Mouse (Mus musculus): Measurements from ENCODE around the gene Oaz3. TPM values are rescaled to one million over a fixed set of nuclear protein-coding genes. Genes with fewer than 3 reads are reported as not detected.
A peak's percentile ranks its signal among the peaks of the same experiment; 100 is the strongest.

Gene Oaz3
- polyA plus RNA-seq, 1 experiment from 2014 or later = 0.23 TPM

- Histone ChIP-seq H3K27me3 (ENCODE audit: control insufficient read depth, insufficient read depth, low read length) (no peaks in the 10 kb centered on the region), H3K27ac (ENCODE audit: low read depth, low read length) (no peak overlapping the region), H3K4me2 (ENCODE audit: low read depth) (no peak overlapping the region), H3K9me3 (ENCODE audit: control insufficient read depth, low read length) (no peaks in the 10 kb centered on the region), H3K4me1 (ENCODE audit: control insufficient read depth, insufficient read depth, low read length) (no peaks in the 10 kb centered on the region), H3K4me3 (ENCODE audit: low read depth, low read length) (no peak overlapping the region), H3K36me3 (ENCODE audit: control insufficient read depth, insufficient read depth, low read length) (no peaks in the 10 kb centered on the region), H3K9ac (ENCODE audit: low read length) (no peak overlapping the region)
- ATAC-seq (ENCODE audit: insufficient read depth, low FRiP score, low TSS enrichment) (no peak), DNase-seq (ENCODE audit: low spot score) (no peak)
- 86% methylated on average over 9 of the region's 9 CpGs for WGBS
Observed at GRCm38 (mm10) chr3:94436420-94436819, 7.3 kb downstream of the Oaz3 start.

- 96% methylated on average over 2 of the region's 2 CpGs for WGBS
- Histone ChIP-seq H3K9me3 (ENCODE audit: control insufficient read depth, low read length) (no peaks in the 10 kb centered on the region), H3K4me1 (ENCODE audit: control insufficient read depth, insufficient read depth, low read length) (no peaks in the 10 kb centered on the region), H3K36me3 (ENCODE audit: control insufficient read depth, insufficient read depth, low read length) (no peaks in the 10 kb centered on the region), H3K4me2 (ENCODE audit: low read depth) (no peak overlapping the region), H3K27me3 (ENCODE audit: control insufficient read depth, insufficient read depth, low read length) (no peaks in the 10 kb centered on the region), H3K9ac (ENCODE audit: low read length) (no peak overlapping the region), H3K4me3 (ENCODE audit: low read depth, low read length) (no peak overlapping the region), H3K27ac (ENCODE audit: low read depth, low read length) (no peak overlapping the region)
- DNase-seq (ENCODE audit: low spot score) (no peak), ATAC-seq (ENCODE audit: insufficient read depth, low FRiP score, low TSS enrichment) (no peak)
Observed at GRCm38 (mm10) chr3:94434305-94434704, 9.4 kb downstream of the Oaz3 start.

GRCm38 (mm10) chr3:94430980-94431379, 12.7 kb downstream of the Oaz3 start:
- no peaks in the 10 kb centered on the region for H3K36me3 ChIP-seq (ENCODE audit: control insufficient read depth, insufficient read depth, low read length)

GRCm38 (mm10) chr3:94413031-94413679, 30.6 kb downstream of the Oaz3 start, which contains the start of gene Tdrkh:
TSS of gene Tdrkh (plus strand) at chr3:94413273.
- Histone ChIP-seq H3K4me2 (ENCODE audit: low read depth) (peak within 1 kb of the TSS; percentile 85), H3K4me3 (ENCODE audit: low read depth, low read length) (peak within 1 kb of the TSS; percentile 52), H3K27ac (ENCODE audit: low read depth, low read length) (peak within 1 kb of the TSS; percentile 34; the same call in 1 of the 2 replicates), H3K4me1 (ENCODE audit: control insufficient read depth, insufficient read depth, low read length) (peaks cover 7% of the 10 kb centered on the region; the same call in 1 of the 2 replicates), H3K36me3 (ENCODE audit: control insufficient read depth, insufficient read depth, low read length) (no peaks in the 10 kb centered on the region), H3K9me3 (ENCODE audit: control insufficient read depth, low read length) (no peaks in the 10 kb centered on the region), H3K9ac (ENCODE audit: low read length) (peak within 1 kb of the TSS; percentile 54), H3K27me3 (ENCODE audit: control insufficient read depth, insufficient read depth, low read length) (no peaks in the 10 kb centered on the region)
- WGBS = 8% methylated on average over 52 of the region's 52 CpGs
- peak; percentile 99 for ATAC-seq (ENCODE audit: insufficient read depth, low FRiP score, low TSS enrichment)
- DNase-seq (ENCODE audit: low spot score) = peak; percentile 96

More at GRCm38 (mm10) chr3:94430980-94431379, 12.7 kb downstream of the Oaz3 start:
- Histone ChIP-seq H3K4me3 (ENCODE audit: low read depth, low read length) (no peak overlapping the region), H3K27ac (ENCODE audit: low read depth, low read length) (no peak overlapping the region), H3K9ac (ENCODE audit: low read length) (no peak overlapping the region), H3K27me3 (ENCODE audit: control insufficient read depth, insufficient read depth, low read length) (no peaks in the 10 kb centered on the region), H3K4me1 (ENCODE audit: control insufficient read depth, insufficient read depth, low read length) (no peaks in the 10 kb centered on the region), H3K4me2 (ENCODE audit: low read depth) (no peak overlapping the region), H3K9me3 (ENCODE audit: control insufficient read depth, low read length) (no peaks in the 10 kb centered on the region)
- DNase-seq (ENCODE audit: low spot score) = no peak
- no peak for ATAC-seq (ENCODE audit: insufficient read depth, low FRiP score, low TSS enrichment)
- 84% methylated on average over 2 of the region's 2 CpGs for WGBS

GRCm38 (mm10) chr3:94412530-94412929, 31.2 kb downstream of the Oaz3 start:
- 12% methylated on average over 25 of the region's 25 CpGs for WGBS
- peak overlapping the region; percentile 52 for H3K4me3 ChIP-seq (ENCODE audit: low read depth, low read length)
- no peaks in the 10 kb centered on the region for H3K9me3 ChIP-seq (ENCODE audit: control insufficient read depth, low read length)
- no peaks in the 10 kb centered on the region for H3K36me3 ChIP-seq (ENCODE audit: control insufficient read depth, insufficient read depth, low read length)
- peak overlapping the region; percentile 85 for H3K4me2 ChIP-seq (ENCODE audit: low read depth)
- no peaks in the 10 kb centered on the region for H3K27me3 ChIP-seq (ENCODE audit: control insufficient read depth, insufficient read depth, low read length)
- peak overlapping the region; percentile 54 for H3K9ac ChIP-seq (ENCODE audit: low read length)
- H3K27ac ChIP-seq (ENCODE audit: low read depth, low read length) = peak overlapping the region; percentile 34; the same call in 1 of the 2 replicates
- DNase-seq (ENCODE audit: low spot score) = no peak
- ATAC-seq (ENCODE audit: insufficient read depth, low FRiP score, low TSS enrichment) = peak; percentile 53
- H3K4me1 ChIP-seq (ENCODE audit: control insufficient read depth, insufficient read depth, low read length) = peaks cover 7% of the 10 kb centered on the region; the same call in 1 of the 2 replicates

- H3K9ac ChIP-seq (ENCODE audit: low read length) = no peak overlapping the region
- no peak overlapping the region for H3K4me3 ChIP-seq (ENCODE audit: low read depth, low read length)
- peaks cover 4% of the 10 kb centered on the region; the same call in 1 of the 2 replicates for H3K4me1 ChIP-seq (ENCODE audit: control insufficient read depth, insufficient read depth, low read length)
- no peaks in the 10 kb centered on the region for H3K36me3 ChIP-seq (ENCODE audit: control insufficient read depth, insufficient read depth, low read length)
- DNase-seq (ENCODE audit: low spot score) = no peak
- H3K9me3 ChIP-seq (ENCODE audit: control insufficient read depth, low read length) = no peaks in the 10 kb centered on the region
- H3K27me3 ChIP-seq (ENCODE audit: control insufficient read depth, insufficient read depth, low read length) = no peaks in the 10 kb centered on the region
- H3K4me2 ChIP-seq (ENCODE audit: low read depth) = no peak overlapping the region
- no peak overlapping the region for H3K27ac ChIP-seq (ENCODE audit: low read depth, low read length)
- WGBS = 76% methylated on average over 4 of the region's 4 CpGs
- no peak for ATAC-seq (ENCODE audit: insufficient read depth, low FRiP score, low TSS enrichment)
Observed at GRCm38 (mm10) chr3:94405561-94405960, 38.2 kb downstream of the Oaz3 start.

- ATAC-seq (ENCODE audit: insufficient read depth, low FRiP score, low TSS enrichment) = no peak
- Histone ChIP-seq H3K27me3 (ENCODE audit: control insufficient read depth, insufficient read depth, low read length) (no peaks in the 10 kb centered on the region), H3K9me3 (ENCODE audit: control insufficient read depth, low read length) (no peaks in the 10 kb centered on the region)
Observed at GRCm38 (mm10) chr3:94404366-94405054, 39.2 kb downstream of the Oaz3 start.

GRCm38 (mm10) chr3:94402451-94402850, 41.3 kb downstream of the Oaz3 start:
- Histone ChIP-seq H3K27ac (ENCODE audit: low read depth, low read length) (no peak overlapping the region), H3K4me1 (ENCODE audit: control insufficient read depth, insufficient read depth, low read length) (peaks cover 12% of the 10 kb centered on the region; the same call in 1 of the 2 replicates), H3K9me3 (ENCODE audit: control insufficient read depth, low read length) (no peaks in the 10 kb centered on the region), H3K9ac (ENCODE audit: low read length) (no peak overlapping the region), H3K27me3 (ENCODE audit: control insufficient read depth, insufficient read depth, low read length) (no peaks in the 10 kb centered on the region), H3K4me3 (ENCODE audit: low read depth, low read length) (no peak overlapping the region), H3K4me2 (ENCODE audit: low read depth) (no peak overlapping the region), H3K36me3 (ENCODE audit: control insufficient read depth, insufficient read depth, low read length) (no peaks in the 10 kb centered on the region)
- ATAC-seq (ENCODE audit: insufficient read depth, low FRiP score, low TSS enrichment) (no peak), DNase-seq (ENCODE audit: low spot score) (no peak)
- 76% methylated on average over 8 of the region's 8 CpGs for WGBS

More at GRCm38 (mm10) chr3:94404366-94405054, 39.2 kb downstream of the Oaz3 start:
- Histone ChIP-seq H3K9ac (ENCODE audit: low read length) (no peak overlapping the region), H3K4me3 (ENCODE audit: low read depth, low read length) (no peak overlapping the region), H3K27ac (ENCODE audit: low read depth, low read length) (no peak overlapping the region), H3K4me2 (ENCODE audit: low read depth) (no peak overlapping the region), H3K4me1 (ENCODE audit: control insufficient read depth, insufficient read depth, low read length) (peaks cover 9% of the 10 kb centered on the region; the same call in 1 of the 2 replicates), H3K36me3 (ENCODE audit: control insufficient read depth, insufficient read depth, low read length) (no peaks in the 10 kb centered on the region)
- no peak for DNase-seq (ENCODE audit: low spot score)
- WGBS = 34% methylated on average over 7 of the region's 7 CpGs
